Mouse (Mus musculus) large intestine, adult 2 months (tissue): ENCODE results near the gene Papolb. TPM values are rescaled to one million over a fixed set of nuclear protein-coding genes. Genes with fewer than 3 reads are reported as not detected.

ENCODE experiments used
- DNase-seq: peaks from one replicate; pipeline ENCODE4 v3.0.0-alpha.2; 2012; ENCODE audit warnings: low read depth, low spot score
- WGBS: fragments of 180-500 bp; shearing (Covaris S2); methylation state at CpG from one replicate; pipeline ENCODE4 v1.1.7; 2018; 5-methylcytosine and 5-hydroxymethylcytosine counted together
- polyA plus RNA-seq: library from polyadenylated mRNA; depleted of rRNA; stranded (reverse); fragments of >200 nt; gene quantifications from 2 replicates; pipeline ENCODE4 v1.2.3, GENCODE M21; 2012; rRNA removed

The Papolb gene
- not detected in 2 replicates for polyA plus RNA-seq

- 49% methylated on average over 41 of the region's 41 CpGs for WGBS
- DNase-seq = no peak
Measured at GRCm38 (mm10) chr5:142529915-142530314, at the start of gene Papolb. TSS of gene Papolb (minus strand) at chr5:142530076.

GRCm38 (mm10) chr5:142578192-142578591, 48.3 kb upstream of the Papolb start:
- 88% methylated on average over 10 of the region's 10 CpGs for WGBS
- no peak for DNase-seq

GRCm38 (mm10) chr5:142576832-142577231, 47.0 kb upstream of the Papolb start:
- no peak for DNase-seq
- WGBS = 70% methylated on average over 7 of the region's 7 CpGs

GRCm38 (mm10) chr5:142574323-142575057, 44.6 kb upstream of the Papolb start:
- DNase-seq = no peak
- whole genome bisulfite sequencing = 80% methylated on average over 8 of the region's 8 CpGs

GRCm38 (mm10) chr5:142564606-142565005, 34.7 kb upstream of the Papolb start:
- 80% methylated on average over 1 of the region's 1 CpGs for WGBS
- DNase-seq = no peak

- WGBS = 48% methylated on average over 7 of the region's 7 CpGs
- DNase-seq = no peak
Measured at GRCm38 (mm10) chr5:142560261-142560660, 30.4 kb upstream of the Papolb start.

GRCm38 (mm10) chr5:142557397-142558067, 27.7 kb upstream of the Papolb start:
- 42% methylated on average over 21 of the region's 21 CpGs for WGBS
- no peak for DNase-seq

- 90% methylated on average over 4 of the region's 4 CpGs for WGBS
- no peak for DNase-seq
Measured at GRCm38 (mm10) chr5:142556721-142557120, 26.8 kb upstream of the Papolb start.

- WGBS = 66% methylated on average over 5 of the region's 5 CpGs
Measured at GRCm38 (mm10) chr5:142555866-142556265, 26.0 kb upstream of the Papolb start.

GRCm38 (mm10) chr5:142550706-142551652, 21.1 kb upstream of the Papolb start, which contains the start of gene Radil:
TSS of gene Radil (minus strand) at chr5:142551098.
- WGBS = 2% methylated on average over 80 of the region's 80 CpGs
- DNase-seq = peak; percentile 29

More at GRCm38 (mm10) chr5:142555866-142556265, 26.0 kb upstream of the Papolb start:
- no peak for DNase-seq

- DNase-seq = no peak
- 4% methylated on average over 31 of the region's 31 CpGs for WGBS
Measured at GRCm38 (mm10) chr5:142549961-142550705, 20.3 kb upstream of the Papolb start.

- WGBS = 64% methylated on average over 9 of the region's 9 CpGs
- no peak for DNase-seq
Measured at GRCm38 (mm10) chr5:142549441-142549840, 19.6 kb upstream of the Papolb start.

- 73% methylated on average over 3 of the region's 3 CpGs for WGBS
- no peak for DNase-seq
Measured at GRCm38 (mm10) chr5:142547066-142547465, 17.2 kb upstream of the Papolb start.

- no peak for DNase-seq
- 47% methylated on average over 5 of the region's 5 CpGs for WGBS
Measured at GRCm38 (mm10) chr5:142546344-142546743, 16.5 kb upstream of the Papolb start.

- WGBS = 49% methylated on average over 5 of the region's 5 CpGs
- DNase-seq = no peak
Measured at GRCm38 (mm10) chr5:142545014-142545795, 15.3 kb upstream of the Papolb start.

- DNase-seq = no peak
- WGBS = 76% methylated on average over 3 of the region's 3 CpGs
Measured at GRCm38 (mm10) chr5:142537286-142537685, 7.4 kb upstream of the Papolb start.

- no peak for DNase-seq
- 73% methylated on average over 4 of the region's 4 CpGs for WGBS
Measured at GRCm38 (mm10) chr5:142535388-142535787, 5.5 kb upstream of the Papolb start.

- DNase-seq = no peak
- 69% methylated on average over 8 of the region's 8 CpGs for WGBS
Measured at GRCm38 (mm10) chr5:142524711-142525464, 5.0 kb downstream of the Papolb start.
